Mouse (Mus musculus) B cell, adult 67 days (primary cell): Measurements from ENCODE around the gene Tor1b. TPM values are rescaled to one million over a fixed set of nuclear protein-coding genes. Genes with fewer than 3 reads are reported as not detected.

Experiments
- total RNA-seq, 2 experiments: library from RNA; stranded (reverse); gene quantifications; 4 replicates each; pipeline ENCODE4 v1.2.4; 2023

Tor1b gene
- 10 to 100 TPM; 55.9 to 67.6 TPM for total RNA-seq

GRCm38 (mm10) chr2:30952824-30953490 lies at the start of gene Tor1b:
TSS of gene Tor1b (plus strand) at chr2:30952959.

GRCm38 (mm10) chr2:30929483-30930045 lies 23.2 kb upstream of the Tor1b start, which contains the start of gene Ptges:
TSS of gene Ptges (minus strand) at chr2:30929863.

GRCm38 (mm10) chr2:30967352-30968327 lies 14.9 kb downstream of the Tor1b start, which contains the start of gene Tor1a:
TSS of gene Tor1a (minus strand) at chr2:30967933.

GRCm38 (mm10) chr2:30981790-30982513 lies 29.2 kb downstream of the Tor1b start, which contains the start of the genes BC005624 and Usp20:
TSS of gene BC005624 (minus strand) at chr2:30982201.
TSS of gene Usp20 (plus strand) at chr2:30982279.

Other genes with a start within 250 kb of the Tor1b start
- gene 1700001O22Rik, start 149.3 kb upstream of the Tor1b start, total RNA-seq: not detected
- 10 to 100 TPM; 32.5 to 35.7 TPM for gene Ntmt1, start 145.1 kb upstream of the Tor1b start, total RNA-seq
- 10 to 100 TPM; 36.1 to 38.8 TPM for gene Asb6, start 122.6 kb upstream of the Tor1b start, total RNA-seq
- under 1 TPM in 1 of 2 experiments, not detected in 1; 0.44 TPM for gene Prrx2, start 118.0 kb upstream of the Tor1b start, total RNA-seq
- not detected for gene Ptges, start 23.1 kb upstream of the Tor1b start, total RNA-seq
- gene Tor1a, start 15.0 kb downstream of the Tor1b start, total RNA-seq: 10 to 100 TPM; 45.7 to 54.5 TPM
- gene BC005624, start 29.2 kb downstream of the Tor1b start, total RNA-seq: 100 to 1,000 TPM; 113 to 118 TPM
- 10 to 100 TPM; 20.3 to 27.3 TPM for gene Usp20, start 29.3 kb downstream of the Tor1b start, total RNA-seq
- 100 to 1,000 TPM; 184 to 202 TPM for gene Fnbp1, start 189.0 kb downstream of the Tor1b start, total RNA-seq
- 100 to 1,000 TPM in 1 of 2 experiments, 10 to 100 TPM in 1; 92.6 to 104 TPM for gene Gpr107, start 199.4 kb downstream of the Tor1b start, total RNA-seq